Mouse (Mus musculus) small intestine, adult 2 months (tissue): ENCODE results near the gene Syne4.

Source experiments
- CTCF ChIP-seq: fragments of 200-500 bp; IDR thresholded peaks from 2 replicates; pipeline ENCODE4 v1.5.1; 2012; ENCODE audit warnings: low read depth, mild to moderate bottlenecking, control low read depth, inconsistent platforms, low read length, moderate library complexity, mixed read lengths; ENCODE audit not compliant: insufficient replicate concordance, insufficient read length; ENCODE audit errors: extremely low read depth
- POLR2A ChIP-seq: fragments of 200-500 bp; IDR thresholded peaks from 2 replicates; pipeline ENCODE4 v1.6.1; 2012; ENCODE audit warnings: low read depth, mild to moderate bottlenecking, control low read depth, inconsistent platforms, low read length, moderate library complexity

GRCm38 (mm10) chr7:30359276-30359865 is 44.8 kb downstream of the Syne4 start:
- TF ChIP-seq POLR2A (no peak), CTCF (no peak)
